Mouse (Mus musculus) frontal cortex, adult 2 months (tissue): Measurements from ENCODE around the gene Nxn. TPM values are rescaled to one million over a fixed set of nuclear protein-coding genes. Genes with fewer than 3 reads are reported as not detected.

Experiments
- DNase-seq, 2 experiments: peaks; one replicate each; pipeline ENCODE4 v3.0.0; 2022; ENCODE audit warnings: low spot score in 1 of 2; ENCODE audit errors: extremely low spot score in 1 of 2
- polyA plus RNA-seq: library from polyadenylated mRNA; depleted of rRNA; stranded (reverse); fragments of >200 nt; gene quantifications from 2 replicates; pipeline ENCODE4 v1.2.3, GENCODE M21; 2012

Nxn gene
- polyA plus RNA-seq, 1 experiment = 9.8 TPM

GRCm38 (mm10) chr11:76405113-76405512 is 6.2 kb upstream of the Nxn start:
- DNase-seq = no peak

DNA sequence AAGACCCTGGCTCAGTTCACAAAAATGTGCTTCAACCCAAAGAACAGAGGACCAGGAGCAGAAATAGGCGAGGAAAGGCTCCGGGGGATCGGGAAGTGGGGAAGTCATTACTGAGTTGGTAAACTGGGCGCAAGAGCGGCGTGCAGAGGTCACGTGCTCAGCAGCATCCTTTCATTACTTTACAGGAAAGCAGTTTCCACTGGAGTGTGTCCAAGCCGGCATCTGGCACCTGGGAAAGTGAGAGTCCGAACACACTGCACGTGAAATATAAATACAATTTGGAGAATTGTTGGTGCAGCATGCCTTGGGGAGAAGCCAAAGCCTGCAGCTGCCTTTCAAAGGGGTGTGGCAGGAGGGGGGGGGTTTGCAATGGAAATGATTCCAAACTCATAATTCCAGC is 2.5 kb upstream of the Nxn start:
- no peak for DNase-seq

GRCm38 (mm10) chr11:76399587-76400330 is 819 bp upstream of the Nxn start:
- DNase-seq = peak in 1 of 2 experiments; percentile 76

DNA sequence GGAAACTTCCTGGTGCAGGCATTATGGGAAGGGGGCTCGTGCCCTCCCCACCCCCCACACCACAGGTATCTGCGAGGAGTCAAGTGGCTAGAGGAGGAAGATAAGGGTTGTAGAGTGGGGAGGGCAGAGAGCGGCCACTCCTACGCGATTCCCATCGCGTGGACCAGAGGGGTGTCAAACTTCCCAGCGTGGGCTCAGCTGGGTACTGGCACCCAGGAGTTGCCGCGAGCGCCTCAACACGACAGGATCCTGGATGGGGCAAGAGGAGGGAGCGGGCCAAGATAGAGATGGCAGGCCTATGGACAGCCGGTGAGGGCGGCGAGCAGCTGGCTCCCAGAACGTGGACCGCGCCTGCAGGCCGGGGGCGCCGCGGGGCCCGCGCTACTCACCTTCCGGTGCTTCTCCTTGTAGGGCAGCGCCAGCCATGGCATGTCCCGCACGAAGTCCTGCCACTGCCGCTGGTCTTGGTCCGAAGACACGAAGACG is 585 bp downstream of the Nxn start:
- DNase-seq = no peak

DNA sequence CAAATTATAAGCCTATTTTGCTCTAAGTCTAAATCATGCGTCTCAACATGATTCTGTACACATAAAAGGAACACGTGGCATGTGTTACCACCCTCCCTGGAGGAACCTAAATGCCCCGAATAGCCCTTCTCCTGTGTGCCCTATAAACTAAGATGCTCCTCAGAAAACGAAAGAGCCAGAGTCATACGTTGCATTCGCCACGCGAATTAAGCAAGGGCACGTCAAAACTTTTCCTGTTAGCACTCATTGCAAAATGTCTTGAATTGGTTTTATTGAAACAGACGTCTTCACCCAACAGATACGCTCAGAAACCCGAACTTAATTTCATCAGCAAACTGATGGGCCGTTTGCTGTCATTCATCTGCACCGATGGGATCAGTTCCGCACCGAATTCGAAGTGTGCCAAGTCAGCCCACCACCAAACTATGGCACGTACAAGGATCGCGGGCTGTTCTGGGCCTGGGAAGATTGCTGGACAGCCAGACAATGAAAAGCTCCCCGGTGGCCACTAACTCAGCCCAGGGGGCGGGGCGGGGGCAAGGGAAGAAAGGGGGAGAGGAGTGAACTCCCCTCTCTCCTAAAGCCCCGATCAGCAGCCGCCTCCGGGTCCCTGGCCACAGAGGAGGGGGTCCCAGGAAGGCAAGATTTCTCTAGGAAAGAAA is 1.2 kb downstream of the Nxn start:
- no peak for DNase-seq

DNA sequence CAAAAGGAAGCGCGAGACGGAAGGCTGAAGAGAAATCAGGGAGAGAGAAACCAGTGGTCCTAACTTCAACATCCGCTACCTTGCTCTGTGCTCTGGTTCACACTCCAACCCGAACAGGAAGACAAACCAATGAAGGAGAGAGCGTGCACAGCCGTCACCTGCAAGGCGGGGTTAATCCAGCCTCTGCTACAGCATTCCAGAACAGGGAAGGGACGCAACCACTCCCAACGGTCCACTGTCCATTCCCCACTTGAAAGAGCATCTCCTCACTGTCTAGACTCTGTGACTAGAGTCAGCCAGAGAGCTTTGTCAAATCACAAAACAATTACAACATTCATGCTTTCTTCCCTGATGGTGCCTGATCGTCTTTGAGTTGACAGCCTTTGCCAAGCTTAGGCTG is 5.9 kb downstream of the Nxn start:
- no peak for DNase-seq

DNA sequence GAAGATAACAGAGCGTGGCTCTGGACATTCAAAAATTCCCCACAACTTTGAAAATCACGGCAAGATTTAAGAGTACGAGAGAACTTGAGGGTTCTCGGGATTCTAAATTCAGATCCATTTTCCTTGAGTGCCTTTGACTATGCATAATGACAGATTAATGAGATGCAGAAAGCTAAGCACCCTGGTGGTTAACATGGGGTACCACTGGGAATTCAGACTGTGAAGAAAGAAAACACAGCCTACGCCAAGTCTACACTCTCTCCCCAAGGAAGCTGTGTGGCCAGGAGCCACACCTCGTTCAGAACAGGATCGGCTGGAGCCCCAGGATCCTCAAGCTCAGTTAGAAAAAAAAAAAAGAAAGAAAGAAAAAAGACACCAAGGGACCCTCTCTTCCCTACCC is 6.4 kb downstream of the Nxn start:
- no peak for DNase-seq

DNA sequence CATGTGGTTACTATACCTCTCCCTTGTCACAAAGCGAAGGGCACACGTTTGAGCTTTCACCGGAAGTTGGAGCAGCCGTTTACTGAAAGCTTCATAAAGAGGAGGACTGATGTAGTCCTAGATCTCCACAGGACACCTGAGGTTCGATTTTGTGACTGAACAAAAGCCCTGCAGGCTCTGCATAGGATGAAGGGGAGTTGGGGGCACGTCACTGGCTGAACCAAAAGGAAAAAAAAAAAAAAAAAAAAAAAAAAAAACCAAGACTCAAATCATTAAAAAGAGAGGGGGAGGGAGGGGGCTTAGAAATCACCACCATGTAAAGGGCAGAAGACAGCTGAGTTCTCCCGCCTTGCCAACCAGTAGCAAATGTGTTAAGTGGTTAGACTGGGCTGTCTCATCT is 10.2 kb downstream of the Nxn start:
- DNase-seq = no peak

DNA sequence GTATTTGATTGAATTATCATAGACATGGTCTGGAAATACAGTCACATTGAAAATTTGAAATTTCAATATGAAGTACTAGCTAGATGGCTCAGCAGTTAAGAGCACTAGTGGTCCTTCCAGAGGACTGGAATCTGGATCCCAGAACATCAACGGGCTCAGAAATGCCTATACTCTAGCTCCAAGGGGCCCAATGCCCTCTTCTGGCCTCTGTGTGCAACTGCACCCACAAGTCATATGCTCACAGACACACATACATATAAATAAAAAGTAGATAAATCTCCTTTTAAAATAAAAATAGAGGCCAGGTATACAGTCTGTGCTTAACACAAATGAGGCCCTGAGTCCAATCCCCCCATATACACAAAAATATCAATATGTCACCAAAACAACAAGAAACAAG is 11.8 kb downstream of the Nxn start:
- no peak for DNase-seq

DNA sequence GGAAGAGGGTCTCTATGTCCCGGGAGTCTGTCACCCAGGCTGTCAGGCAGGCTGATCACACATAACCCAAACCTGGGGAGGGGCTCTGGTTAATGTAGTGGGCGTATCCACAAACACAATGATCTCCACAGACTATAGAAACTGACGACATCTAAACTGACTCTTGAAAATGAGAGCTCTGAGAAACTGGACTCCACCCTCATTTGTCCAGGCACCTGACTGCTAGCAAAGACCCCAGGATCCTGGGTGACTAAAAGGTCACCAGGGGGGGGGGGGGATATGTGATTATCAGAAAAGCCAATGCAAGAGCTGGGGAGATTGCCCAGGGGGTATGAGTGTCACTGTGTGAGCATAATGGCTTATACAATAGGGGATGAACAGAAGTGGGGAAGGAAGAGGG is 13.2 kb downstream of the Nxn start:
- DNase-seq = no peak

DNA sequence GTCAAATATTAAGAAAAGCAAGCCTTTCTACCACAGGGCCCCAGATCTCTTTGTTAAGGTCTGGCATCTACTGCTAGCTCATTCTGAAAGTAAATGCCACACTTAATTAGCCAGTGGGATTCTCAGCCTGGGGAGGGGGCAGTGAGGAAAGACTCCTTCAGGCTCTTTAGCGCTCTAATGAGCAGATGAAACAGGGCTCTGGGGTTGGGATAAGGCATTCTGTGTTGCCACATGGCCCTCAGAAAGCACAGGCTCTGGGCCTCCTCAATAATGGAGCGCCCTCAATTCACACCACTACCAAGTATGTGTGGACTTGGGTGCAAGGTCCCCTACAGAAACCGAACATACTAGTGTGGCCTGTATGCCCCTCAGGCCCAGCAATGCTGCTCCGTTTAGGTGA is 13.9 kb downstream of the Nxn start:
- DNase-seq = no peak

DNA sequence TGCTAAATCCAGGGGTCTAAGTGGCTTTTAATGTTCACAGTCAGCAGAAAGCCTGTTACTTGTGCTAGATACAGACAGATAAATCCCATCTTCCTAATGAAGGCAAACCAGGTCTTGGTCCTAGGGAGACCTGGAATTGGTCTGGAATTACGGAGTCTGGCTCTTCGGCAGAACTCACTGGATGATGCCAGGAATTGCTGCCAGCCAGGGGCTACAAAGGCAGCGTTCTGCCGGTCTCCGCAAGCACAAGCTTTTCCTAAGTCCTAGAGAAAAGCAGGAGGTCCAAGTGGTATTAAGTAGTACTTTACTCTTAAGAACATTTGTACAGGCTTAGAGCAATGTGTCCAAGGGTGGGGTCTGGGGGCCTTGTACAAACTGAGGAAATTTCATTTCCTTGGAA is 14.6 kb downstream of the Nxn start:
- DNase-seq = no peak

DNA sequence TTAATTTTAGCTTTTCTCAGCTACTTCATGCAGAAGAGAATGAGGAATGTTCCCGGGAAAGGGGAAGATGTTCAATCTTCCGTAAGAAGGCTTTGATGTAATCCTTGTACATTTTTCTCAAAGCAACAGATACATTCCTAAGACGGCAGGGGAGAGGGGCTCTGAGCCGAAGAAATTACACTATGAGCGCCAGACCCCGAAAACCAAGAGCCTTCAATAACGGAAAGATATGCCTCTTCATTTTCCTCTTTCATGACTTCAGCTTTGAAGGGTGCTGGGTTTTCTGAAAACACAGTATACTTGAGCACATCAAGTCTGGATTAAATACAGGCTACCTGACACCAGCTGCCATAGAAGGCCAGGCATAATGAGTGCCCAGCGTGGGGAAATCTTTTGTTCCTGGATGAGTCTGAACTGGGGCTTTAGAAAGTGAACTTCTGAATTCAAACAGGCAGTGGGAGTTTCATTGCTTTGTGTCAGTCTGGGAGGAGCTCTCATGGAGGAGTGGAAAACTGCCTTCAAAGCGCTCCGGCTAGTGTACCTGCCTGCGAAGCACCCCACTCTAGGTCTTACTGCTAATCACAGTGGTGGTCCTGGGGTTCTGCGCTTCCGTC is 16.1 kb downstream of the Nxn start:
- no peak for DNase-seq

DNA sequence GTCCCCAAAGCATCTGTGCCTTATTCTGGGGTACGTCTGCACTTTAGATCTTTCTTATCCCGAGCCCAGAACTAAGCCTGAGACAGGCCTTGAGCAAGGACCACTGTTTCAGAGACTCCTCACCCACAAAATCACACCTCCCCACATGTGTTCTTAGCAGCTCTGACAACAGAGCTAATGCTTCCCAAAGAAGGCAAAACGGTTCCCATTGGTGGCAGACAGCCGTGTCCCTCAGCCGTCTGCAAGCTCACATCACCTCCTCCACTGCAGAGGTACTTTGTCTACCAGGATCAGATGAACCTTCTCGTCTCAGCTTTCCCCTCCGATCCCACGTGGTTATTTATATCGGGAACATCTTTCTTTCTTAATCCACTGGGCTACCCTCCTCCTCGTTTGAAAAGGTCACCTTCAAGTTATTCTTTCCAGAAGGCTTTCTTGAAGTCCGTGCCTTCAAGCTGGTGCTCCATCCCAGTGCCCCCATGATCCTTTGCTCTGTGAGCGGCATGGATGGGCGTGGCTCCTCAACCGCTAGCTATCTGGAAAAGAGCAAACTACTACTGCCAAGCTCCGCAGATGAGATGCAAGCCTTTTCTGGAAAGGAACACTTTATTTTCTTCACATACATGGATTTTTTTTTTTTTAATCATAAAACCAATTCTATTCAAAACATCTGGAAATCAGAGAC is 17.6 kb downstream of the Nxn start:
- DNase-seq = no peak

GRCm38 (mm10) chr11:76379921-76380544 is 18.9 kb downstream of the Nxn start:
- no peak for DNase-seq

- no peak for DNase-seq
These were observed 22.5 kb downstream of the Nxn start for GRCm38 (mm10) chr11:76376425-76376824.

DNA sequence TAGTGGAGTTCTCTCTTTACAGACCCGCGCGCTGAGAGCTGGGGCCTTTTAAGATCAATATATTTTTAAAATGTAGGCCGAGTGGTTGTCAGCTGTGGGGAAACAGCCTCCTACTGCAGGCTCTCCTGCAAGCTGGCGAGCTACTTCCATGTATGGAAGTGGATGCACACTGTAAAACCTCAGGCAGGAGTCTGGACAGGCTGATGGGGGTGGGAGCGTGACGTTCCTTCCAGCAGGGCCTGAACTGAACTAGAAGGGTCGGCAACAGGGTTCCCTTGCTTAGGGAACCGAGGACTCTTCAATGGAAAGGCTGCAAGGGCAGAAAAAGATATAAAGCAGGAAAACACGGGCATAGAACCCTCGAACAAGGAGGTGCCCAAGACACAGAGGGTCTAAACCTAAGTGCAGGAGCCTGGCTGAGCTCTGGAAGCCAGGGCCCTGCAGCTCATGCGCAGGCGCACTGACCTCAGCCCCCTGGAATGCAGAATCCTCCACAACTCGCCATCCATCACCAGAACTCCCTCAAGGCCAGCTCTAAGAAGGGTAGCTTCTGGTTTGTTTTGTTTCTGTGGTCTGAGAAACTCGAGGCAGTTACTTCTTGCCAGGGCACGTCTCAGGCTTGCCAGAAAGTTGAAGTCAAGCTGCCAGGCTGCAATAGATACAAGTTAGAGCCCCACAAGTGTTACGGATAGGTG is 24.3 kb downstream of the Nxn start:
- DNase-seq = peak in 1 of 2 experiments; percentile 27

GRCm38 (mm10) chr11:76372534-76372933 is 26.4 kb downstream of the Nxn start:
- DNase-seq = no peak

DNA sequence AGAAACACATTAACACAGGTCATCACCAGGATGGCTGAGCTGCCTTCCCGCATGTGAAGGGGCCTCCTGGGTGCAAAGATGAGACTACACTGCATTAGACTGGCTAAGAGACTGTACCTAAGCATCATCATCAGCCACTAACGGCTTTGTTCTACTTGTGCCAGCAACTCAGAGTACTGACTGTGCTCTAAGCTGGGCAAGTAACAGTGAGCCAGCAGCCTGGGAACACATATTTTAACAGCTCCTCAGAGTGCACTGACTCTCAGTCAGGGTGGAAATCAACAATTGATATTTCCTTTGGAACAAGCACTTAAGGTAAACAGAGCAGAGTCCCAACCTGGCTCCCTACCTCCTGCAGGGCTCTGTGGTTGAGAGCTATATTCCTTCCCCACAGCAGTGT is 26.8 kb downstream of the Nxn start:
- DNase-seq = no peak

- no peak for DNase-seq
These were observed 28.4 kb downstream of the Nxn start for GRCm38 (mm10) chr11:76370491-76370890.
